Mouse (Mus musculus): ENCODE data around the gene Ptprn2.

DNA sequence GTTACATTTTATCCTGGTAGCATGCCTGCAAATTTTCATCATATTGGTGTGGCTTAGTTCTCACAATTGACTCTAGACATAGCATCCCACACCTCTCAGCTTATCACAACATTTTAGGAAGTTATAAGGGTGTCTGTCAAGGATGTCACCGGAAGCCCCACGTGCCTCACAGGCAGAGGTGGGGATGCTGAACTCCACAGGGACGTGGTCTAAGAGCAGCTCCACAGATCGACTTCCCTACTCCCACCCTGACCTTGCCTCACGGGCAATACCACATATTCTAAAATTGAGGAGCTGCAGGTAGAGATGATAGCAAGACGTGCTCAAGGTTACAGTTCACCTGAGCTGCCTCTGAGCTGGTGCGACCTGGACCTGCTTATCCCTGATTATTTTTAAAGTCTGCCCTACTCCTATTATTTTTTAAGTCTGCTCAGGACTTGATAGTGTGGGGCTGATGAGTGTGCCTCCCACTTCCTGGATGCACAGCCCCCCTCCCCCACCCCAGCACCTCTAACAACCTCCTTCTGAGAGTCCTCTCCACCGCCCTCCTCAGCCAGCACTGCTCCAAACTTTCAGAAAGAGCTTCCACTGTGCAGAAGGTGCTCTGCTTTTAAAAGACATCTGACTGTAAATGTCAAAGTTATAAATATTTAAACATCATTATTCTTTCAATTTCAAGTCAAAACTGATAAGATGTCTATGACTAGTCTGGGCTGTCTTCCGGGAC is 672.3 kb downstream of the Ptprn2 start:
- TF ChIP-seq CTCF (IDR thresholded peaks at IDR 0.05; ENCODE audit: low read depth, low read length) (no peak), POLR2A (IDR thresholded peaks at IDR 0.05; ENCODE audit: borderline replicate concordance, low read depth, low read length) (no peak)

Data from bone marrow macrophage, adult 2 months (primary cell).